Mouse (Mus musculus): ENCODE results near the gene Eipr1.
"Not testable (repeated sequence)": the region's sequence is repeated elsewhere in the genome, so short reads cannot be mapped to it uniquely, and the experiment has no call there.

Eipr1 gene

DNA sequence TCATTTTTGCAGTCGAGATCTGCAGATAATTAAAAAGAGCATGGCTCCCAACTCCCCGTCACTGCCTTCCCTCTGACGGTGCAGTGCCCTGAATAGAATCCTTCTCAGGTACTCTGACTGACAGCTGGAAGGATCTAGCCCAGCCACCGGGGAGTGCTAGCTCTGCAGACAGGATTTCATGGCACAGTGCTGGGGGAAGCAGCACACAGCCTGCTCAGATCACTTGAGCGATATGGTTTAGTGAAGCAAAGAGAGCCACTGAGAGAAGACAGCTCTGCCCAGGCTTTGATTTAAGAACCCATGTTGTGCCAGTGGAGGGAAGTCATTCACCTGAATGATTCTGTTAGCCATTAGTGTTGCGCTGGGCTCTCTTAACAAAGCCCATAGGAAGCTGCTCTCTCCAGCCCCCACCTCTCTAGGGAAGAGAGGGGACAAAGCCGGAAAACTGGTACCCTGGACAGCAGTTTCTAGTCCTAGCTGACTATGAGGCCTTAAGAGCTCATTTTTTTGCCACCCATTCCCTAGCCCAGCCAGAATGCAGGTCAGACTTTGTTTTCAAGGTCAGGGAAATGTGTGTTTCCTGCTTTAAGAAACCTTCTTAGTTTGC, 137.6 kb downstream of the Eipr1 start:
- DNase-seq (ENCODE audit: low spot score in 2 of 2): no peak

GRCm38 (mm10) chr12:28891523-28891922, 139.9 kb downstream of the Eipr1 start:
- no peak for DNase-seq (ENCODE audit: low spot score in 2 of 2)

DNA sequence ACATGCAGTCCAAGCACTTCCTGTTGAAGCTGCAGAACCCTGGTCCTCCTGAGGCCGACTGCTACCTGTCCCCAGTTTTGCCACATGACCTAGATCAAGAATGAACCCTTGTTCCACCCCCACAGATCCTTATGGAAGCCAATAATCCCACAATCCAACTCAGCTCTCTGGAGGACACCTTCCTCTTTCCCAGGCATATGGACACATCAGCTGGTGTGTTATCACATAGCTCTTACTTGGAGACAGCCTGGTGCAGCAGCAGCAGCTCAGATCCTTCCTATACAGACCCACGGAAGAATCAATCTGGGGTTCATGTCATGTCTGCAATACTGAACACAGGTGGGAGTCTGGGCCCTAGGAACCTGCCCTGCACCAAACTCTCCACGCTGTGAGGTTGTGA, 145.0 kb downstream of the Eipr1 start:
- DNase-seq (ENCODE audit: low spot score in 2 of 2): no peak

DNA sequence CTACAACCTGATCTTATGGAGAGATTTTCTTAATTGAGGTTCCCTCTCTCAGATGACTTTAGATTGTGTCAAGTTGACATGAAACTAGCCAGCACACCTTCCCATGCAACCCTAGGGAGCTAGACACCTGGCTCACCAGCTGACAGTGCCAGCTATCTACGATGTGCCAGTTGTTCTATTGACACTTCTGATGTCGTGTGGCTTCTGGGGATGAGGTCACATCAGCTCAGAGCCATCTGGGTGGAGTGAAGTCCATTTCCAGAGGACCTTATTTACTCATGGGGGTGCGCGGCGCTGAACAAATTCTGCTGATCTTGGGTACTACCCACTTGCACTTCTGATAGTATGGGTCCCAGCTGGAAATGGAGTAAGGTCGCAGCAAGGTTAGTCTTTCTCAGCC, 146.7 kb downstream of the Eipr1 start:
- DNase-seq (ENCODE audit: low spot score in 2 of 2): no peak

GRCm38 (mm10) chr12:28899696-28900095, 148.1 kb downstream of the Eipr1 start:
- no peak for DNase-seq (ENCODE audit: low spot score in 2 of 2)

GRCm38 (mm10) chr12:28900341-28900740, 148.7 kb downstream of the Eipr1 start:
- no peak for DNase-seq (ENCODE audit: low spot score in 2 of 2)

GRCm38 (mm10) chr12:28902132-28902531, 150.5 kb downstream of the Eipr1 start:
- no peak for DNase-seq (ENCODE audit: low spot score in 2 of 2)

DNA sequence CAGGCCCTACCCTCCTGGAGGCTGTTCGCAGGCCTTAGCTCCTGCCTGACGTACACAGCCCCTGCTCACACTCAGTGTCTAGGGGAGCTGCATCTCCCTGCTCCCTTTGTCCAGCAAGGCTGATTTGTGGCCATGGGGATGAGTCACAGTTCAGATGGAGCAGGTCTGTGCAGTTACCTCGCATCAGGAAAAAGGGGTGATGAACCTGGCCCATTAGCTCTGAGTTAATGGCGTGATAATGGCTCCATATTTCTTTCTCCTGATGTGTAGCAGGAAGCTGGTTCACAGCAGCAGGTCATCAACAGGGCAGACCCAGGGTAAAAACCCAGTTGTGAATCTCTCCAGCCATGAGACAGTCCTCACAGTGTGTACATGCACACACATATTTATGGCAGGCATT, 151.5 kb downstream of the Eipr1 start:
- DNase-seq (ENCODE audit: low spot score in 2 of 2): no peak

GRCm38 (mm10) chr12:28905486-28905885, 153.9 kb downstream of the Eipr1 start:
- no peak for DNase-seq (ENCODE audit: low spot score in 2 of 2)

- no peak for DNase-seq (ENCODE audit: low spot score in 2 of 2)
These were observed 154.4 kb downstream of the Eipr1 start for GRCm38 (mm10) chr12:28906016-28906415.

DNA sequence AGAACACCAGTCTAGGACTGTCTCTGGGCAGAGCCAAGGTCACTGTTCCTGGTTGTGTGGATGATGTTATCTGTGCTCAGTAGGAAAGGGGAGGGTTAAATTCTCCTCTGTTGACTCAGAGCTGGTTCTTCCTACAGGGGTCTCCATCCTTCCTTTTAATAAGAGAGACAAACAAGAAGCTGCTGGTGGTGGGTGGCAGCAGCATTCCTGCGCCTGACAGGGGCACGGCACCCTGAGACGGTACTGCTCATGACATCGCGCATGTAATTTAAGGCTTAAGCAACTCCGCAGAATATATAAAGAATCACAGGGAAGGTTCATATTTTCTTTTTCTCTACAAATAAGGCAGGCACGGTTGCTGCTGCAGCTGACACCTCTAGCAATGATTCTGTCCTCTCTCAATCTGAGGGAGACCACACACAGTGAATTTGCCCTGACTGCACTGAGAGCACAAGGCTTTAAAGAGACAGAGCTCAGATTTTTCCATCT, 155.2 kb downstream of the Eipr1 start:
- no peak for DNase-seq (ENCODE audit: low spot score in 2 of 2)

GRCm38 (mm10) chr12:28907814-28908213, 156.2 kb downstream of the Eipr1 start:
- no peak for DNase-seq (ENCODE audit: low spot score in 2 of 2)

DNA sequence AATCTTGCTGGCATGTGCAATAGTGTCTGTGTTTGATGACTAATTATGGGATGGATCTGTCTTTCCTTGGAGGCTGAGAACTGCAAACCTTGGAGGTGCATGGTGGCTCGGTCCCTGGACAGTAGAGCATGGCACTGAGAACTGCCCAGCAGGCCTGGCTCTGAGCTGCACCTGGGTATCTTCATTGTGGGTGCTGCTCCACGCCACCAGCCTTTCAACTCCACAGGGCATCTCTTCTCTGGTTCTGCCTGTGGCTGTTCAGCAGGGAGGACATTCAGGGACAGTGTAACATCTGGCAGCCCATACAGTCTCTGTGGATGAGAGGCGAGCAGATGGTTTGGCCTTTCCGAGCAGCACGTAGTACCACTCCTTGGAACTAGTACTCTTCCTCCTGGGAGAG, 158.2 kb downstream of the Eipr1 start:
- no peak for DNase-seq (ENCODE audit: low spot score in 2 of 2)

DNA sequence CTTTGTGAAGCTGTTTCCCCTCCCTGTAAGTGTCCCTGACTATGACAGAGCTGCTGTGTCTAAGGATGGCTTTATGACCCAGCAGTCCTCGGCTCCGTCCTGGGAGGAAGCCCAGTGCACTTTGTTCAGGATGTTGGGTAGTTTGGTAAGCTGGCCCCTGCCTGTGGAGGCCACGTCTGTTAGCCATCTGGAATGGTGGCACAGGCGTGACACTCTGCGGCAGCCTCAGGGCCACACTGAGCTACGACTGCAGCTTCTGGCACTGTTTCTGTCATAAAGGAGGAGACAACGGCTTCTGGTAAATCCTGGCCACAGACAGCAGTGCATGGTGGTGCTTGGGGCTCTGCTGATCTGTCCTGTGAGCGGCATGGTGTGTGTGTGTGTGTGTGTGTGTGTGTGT, 159.0 kb downstream of the Eipr1 start:
- peak in 1 of 2 experiments; percentile 40 for DNase-seq (ENCODE audit: low spot score in 2 of 2)

- DNase-seq (ENCODE audit: low spot score in 2 of 2): no peak
These were observed 160.8 kb downstream of the Eipr1 start for GRCm38 (mm10) chr12:28912351-28912936.

DNA sequence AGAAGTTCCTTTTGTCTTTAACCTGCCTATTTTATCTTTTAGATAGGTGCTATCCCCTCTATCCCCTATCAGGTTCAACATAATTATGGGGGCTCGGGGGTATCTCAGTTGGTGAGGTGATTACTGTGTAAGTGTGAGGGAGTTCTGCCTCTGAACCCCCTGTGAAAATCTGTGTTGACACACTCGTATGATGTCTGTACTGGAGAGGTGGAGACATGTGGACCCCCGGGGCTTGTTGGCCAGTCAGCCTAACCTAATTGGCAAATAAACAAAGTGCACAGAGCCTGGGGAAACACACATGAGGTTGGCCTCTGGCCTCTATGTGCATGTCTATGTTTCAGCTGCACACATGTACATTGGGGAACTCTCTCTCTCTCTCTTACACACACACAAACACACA, 161.5 kb downstream of the Eipr1 start:
- DNase-seq (ENCODE audit: low spot score in 2 of 2): no peak

GRCm38 (mm10) chr12:28914056-28914455, 162.5 kb downstream of the Eipr1 start:
- not testable (repeated sequence) for DNase-seq (ENCODE audit: low spot score in 2 of 2)
